Mouse (Mus musculus): ENCODE results near the gene Iqsec3.

- TF ChIP-seq USF1 (IDR thresholded peaks at IDR 0.05; ENCODE audit: low read depth) (no peak), CTCF (IDR thresholded peaks at IDR 0.05; ENCODE audit: control insufficient read depth, insufficient read depth, insufficient read length) (no peak), MYOG (IDR thresholded peaks at IDR 0.05; ENCODE audit: control insufficient read depth, extremely low read depth, insufficient read length) (no peak)
Measured at GRCm38 (mm10) chr6:121456651-121457050, 16.8 kb downstream of the Iqsec3 start.

Data from C2C12 (cell line).